Mouse (Mus musculus) embryonic facial prominence, embryonic 15.5 days (tissue): ENCODE results near the gene Bahd1. TPM values are rescaled to one million over a fixed set of nuclear protein-coding genes. Genes with fewer than 3 reads are reported as not detected.

ENCODE experiments used
- ATAC-seq: fragments of 200-750 bp; cut with Nextera tagmentation; 2 replicates; pipeline ENCODE4 v1.8.0; 2017; ENCODE audit warnings: low read depth, moderate TSS enrichment; ENCODE audit not compliant: insufficient number of reproducible peaks, low FRiP score, low TSS enrichment
- H3K27ac ChIP-seq: fragments of 300-500 bp; sonication (generic); replicated peaks from 2 replicates; pipeline ENCODE4 v1.5.1; 2015; ENCODE audit warnings: mild to moderate bottlenecking, inconsistent platforms
- H3K27me3 ChIP-seq: fragments of 300-500 bp; sonication (generic); 2 replicates; pipeline ENCODE4 v1.6.1; 2015; ENCODE audit warnings: inconsistent platforms
- H3K36me3 ChIP-seq: fragments of 300-500 bp; sonication (generic); 2 replicates; pipeline ENCODE4 v1.6.1; 2015; ENCODE audit warnings: mild to moderate bottlenecking, inconsistent platforms
- H3K4me1 ChIP-seq: fragments of 300-500 bp; sonication (generic); 2 replicates; pipeline ENCODE4 v1.6.1; 2015; ENCODE audit warnings: inconsistent platforms
- H3K4me2 ChIP-seq: fragments of 300-500 bp; sonication (generic); replicated peaks from 2 replicates; pipeline ENCODE4 v1.6.1; 2015; ENCODE audit warnings: mild to moderate bottlenecking, inconsistent platforms
- H3K4me3 ChIP-seq: fragments of 300-500 bp; sonication (generic); replicated peaks from 2 replicates; pipeline ENCODE4 v1.5.1; 2015; ENCODE audit warnings: mild to moderate bottlenecking, inconsistent platforms
- H3K9ac ChIP-seq: fragments of 300-500 bp; sonication (generic); 2 replicates; pipeline ENCODE4 v1.6.1; 2015; ENCODE audit warnings: inconsistent platforms
- H3K9me3 ChIP-seq: fragments of 300-500 bp; sonication (generic); replicated peaks from 2 replicates; pipeline ENCODE4 v1.6.1; 2016; ENCODE audit warnings: inconsistent platforms
- WGBS: fragments of 180-500 bp; shearing (Covaris S2); methylation state at CpG from one replicate; pipeline ENCODE4 v1.1.7; 2015; 5-methylcytosine and 5-hydroxymethylcytosine counted together
- polyA plus RNA-seq: library from polyadenylated mRNA; unstranded; fragments of >200 nt; fragmentation: Nextera tagmentation; extraction: Ambion mirVana; gene quantifications from 2 replicates; pipeline ENCODE4 v1.2.1, GENCODE M21; 2015

The Bahd1 gene
- polyA plus RNA-seq, 1 experiment from 2014 or later: 5.9 TPM

- no peak overlapping the region for H3K4me2 ChIP-seq
- WGBS: 74% methylated on average over 3 of the region's 3 CpGs
- ATAC-seq: no peak
- H3K9ac ChIP-seq: no peak overlapping the region
- no peaks in the 10 kb centered on the region for H3K9me3 ChIP-seq
- no peak overlapping the region for H3K4me3 ChIP-seq
- H3K27ac ChIP-seq: no peak overlapping the region
- 0 out of 2 replicates have a peak, but pooled peaks cover 6% of the 10 kb centered on the region for H3K4me1 ChIP-seq
- no peaks in the 10 kb centered on the region for H3K36me3 ChIP-seq
- H3K27me3 ChIP-seq: no peaks in the 10 kb centered on the region
Measured at GRCm38 (mm10) chr2:118949699-118950098, 49.5 kb downstream of the Bahd1 start.

GRCm38 (mm10) chr2:118956497-118956896 is 56.3 kb downstream of the Bahd1 start:
- H3K4me1 ChIP-seq: no peaks in the 10 kb centered on the region
- H3K9me3 ChIP-seq: no peaks in the 10 kb centered on the region
- H3K4me2 ChIP-seq: no peak overlapping the region
- H3K36me3 ChIP-seq: no peaks in the 10 kb centered on the region
- H3K9ac ChIP-seq: no peak overlapping the region
- 71% methylated on average over 5 of the region's 5 CpGs for WGBS
- H3K27me3 ChIP-seq: no peaks in the 10 kb centered on the region
- H3K4me3 ChIP-seq: no peak overlapping the region
- H3K27ac ChIP-seq: no peak overlapping the region
- ATAC-seq: no peak

- no peaks in the 10 kb centered on the region for H3K27me3 ChIP-seq
- H3K4me1 ChIP-seq: no peaks in the 10 kb centered on the region
- H3K9me3 ChIP-seq: no peaks in the 10 kb centered on the region
- H3K4me2 ChIP-seq: no peak overlapping the region
- H3K4me3 ChIP-seq: no peak overlapping the region
- H3K36me3 ChIP-seq: no peaks in the 10 kb centered on the region
- 27% methylated on average over 2 of the region's 2 CpGs for WGBS
- ATAC-seq: no peak
- H3K27ac ChIP-seq: no peak overlapping the region
- H3K9ac ChIP-seq: no peak overlapping the region
Measured at GRCm38 (mm10) chr2:118959644-118960043, 59.5 kb downstream of the Bahd1 start.

GRCm38 (mm10) chr2:118960413-118960812 is 60.2 kb downstream of the Bahd1 start:
- no peak overlapping the region for H3K9ac ChIP-seq
- no peaks in the 10 kb centered on the region for H3K4me1 ChIP-seq
- no peak overlapping the region for H3K4me2 ChIP-seq
- WGBS: 82% methylated on average over 2 of the region's 2 CpGs
- no peak overlapping the region for H3K4me3 ChIP-seq
- no peak for ATAC-seq
- no peaks in the 10 kb centered on the region for H3K9me3 ChIP-seq
- H3K27me3 ChIP-seq: no peaks in the 10 kb centered on the region
- H3K36me3 ChIP-seq: no peaks in the 10 kb centered on the region
- no peak overlapping the region for H3K27ac ChIP-seq

GRCm38 (mm10) chr2:118961546-118961945 is 61.4 kb downstream of the Bahd1 start:
- no peaks in the 10 kb centered on the region for H3K9me3 ChIP-seq
- H3K4me2 ChIP-seq: no peak overlapping the region
- H3K4me1 ChIP-seq: no peaks in the 10 kb centered on the region
- no peak overlapping the region for H3K4me3 ChIP-seq
- 36% methylated on average over 2 of the region's 2 CpGs for WGBS
- no peaks in the 10 kb centered on the region for H3K27me3 ChIP-seq
- ATAC-seq: no peak
- H3K27ac ChIP-seq: no peak overlapping the region
- H3K9ac ChIP-seq: no peak overlapping the region
- no peaks in the 10 kb centered on the region for H3K36me3 ChIP-seq

GRCm38 (mm10) chr2:118963007-118963675 is 63.0 kb downstream of the Bahd1 start:
- 51% methylated on average over 9 of the region's 9 CpGs for WGBS
- no peak overlapping the region for H3K9ac ChIP-seq
- ATAC-seq: no peak
- no peak overlapping the region for H3K4me2 ChIP-seq
- H3K4me3 ChIP-seq: no peak overlapping the region
- no peaks in the 10 kb centered on the region for H3K27me3 ChIP-seq
- H3K9me3 ChIP-seq: no peaks in the 10 kb centered on the region
- no peaks in the 10 kb centered on the region for H3K4me1 ChIP-seq
- no peaks in the 10 kb centered on the region for H3K36me3 ChIP-seq
- H3K27ac ChIP-seq: no peak overlapping the region

- Histone ChIP-seq H3K9me3 (no peaks in the 10 kb centered on the region), H3K9ac (no peak overlapping the region), H3K36me3 (no peaks in the 10 kb centered on the region), H3K27ac (no peak overlapping the region), H3K4me2 (no peak overlapping the region), H3K4me1 (no peaks in the 10 kb centered on the region), H3K4me3 (no peak overlapping the region), H3K27me3 (no peaks in the 10 kb centered on the region)
- 75% methylated on average over 7 of the region's 7 CpGs for WGBS
- ATAC-seq: no peak
Measured at GRCm38 (mm10) chr2:118963676-118964012, 63.5 kb downstream of the Bahd1 start.

GRCm38 (mm10) chr2:118969585-118970147 is 69.5 kb downstream of the Bahd1 start:
- H3K4me1 ChIP-seq: peaks cover 3% of the 10 kb centered on the region
- no peaks in the 10 kb centered on the region for H3K36me3 ChIP-seq
- H3K4me2 ChIP-seq: no peak overlapping the region
- H3K27me3 ChIP-seq: peaks cover 14% of the 10 kb centered on the region
- H3K4me3 ChIP-seq: no peak overlapping the region
- 80% methylated on average over 11 of the region's 11 CpGs for WGBS
- no peaks in the 10 kb centered on the region for H3K9me3 ChIP-seq
- H3K27ac ChIP-seq: no peak overlapping the region
- no peak for ATAC-seq
- no peak overlapping the region for H3K9ac ChIP-seq

GRCm38 (mm10) chr2:118972048-118972447 is 71.9 kb downstream of the Bahd1 start:
- Histone ChIP-seq H3K4me3 (no peak overlapping the region), H3K9ac (no peak overlapping the region), H3K4me1 (peaks cover 10% of the 10 kb centered on the region), H3K36me3 (no peaks in the 10 kb centered on the region), H3K27me3 (peaks cover 25% of the 10 kb centered on the region), H3K27ac (no peak overlapping the region), H3K9me3 (no peaks in the 10 kb centered on the region), H3K4me2 (peak overlapping the region; percentile 73; the same call in 1 of the 2 replicates)
- 77% methylated on average over 5 of the region's 5 CpGs for WGBS
- ATAC-seq: no peak

GRCm38 (mm10) chr2:118972687-118973376 is 72.7 kb downstream of the Bahd1 start:
- Histone ChIP-seq H3K9me3 (no peaks in the 10 kb centered on the region), H3K4me2 (peak overlapping the region; percentile 73), H3K36me3 (no peaks in the 10 kb centered on the region), H3K27ac (no peak overlapping the region), H3K27me3 (peaks cover 33% of the 10 kb centered on the region), H3K9ac (0 out of 2 replicates have a peak overlapping the region, but pooled peaks have one; percentile 18), H3K4me1 (peaks cover 10% of the 10 kb centered on the region), H3K4me3 (peak overlapping the region; percentile 42)
- WGBS: 1% methylated on average over 33 of the region's 33 CpGs
- peak; percentile 58 for ATAC-seq
